Mouse (Mus musculus) CD4-positive, CD25-positive, alpha-beta regulatory T cell, adult 4 months (primary cell): ENCODE measurements around the gene Cdv3. TPM values are rescaled to one million over a fixed set of nuclear protein-coding genes. Genes with fewer than 3 reads are reported as not detected.
A peak's percentile ranks its signal among the peaks of the same experiment; 100 is the strongest.
"Not testable (repeated sequence)": the region's sequence is repeated elsewhere in the genome, so short reads cannot be mapped to it uniquely, and the experiment has no call there.

Experiments
- ATAC-seq: one replicate; pipeline ENCODE4 v1.8.0; 2017
- polyA plus RNA-seq, 2 experiments: library from polyadenylated mRNA; unstranded; fragments of 100-300 nt; shearing (Covaris generic); gene quantifications; one replicate each; pipeline ENCODE4 v1.2.1; 2017

Gene Cdv3
- polyA plus RNA-seq, 2 experiments from 2014 or later: 97.5 to 227 TPM

DNA sequence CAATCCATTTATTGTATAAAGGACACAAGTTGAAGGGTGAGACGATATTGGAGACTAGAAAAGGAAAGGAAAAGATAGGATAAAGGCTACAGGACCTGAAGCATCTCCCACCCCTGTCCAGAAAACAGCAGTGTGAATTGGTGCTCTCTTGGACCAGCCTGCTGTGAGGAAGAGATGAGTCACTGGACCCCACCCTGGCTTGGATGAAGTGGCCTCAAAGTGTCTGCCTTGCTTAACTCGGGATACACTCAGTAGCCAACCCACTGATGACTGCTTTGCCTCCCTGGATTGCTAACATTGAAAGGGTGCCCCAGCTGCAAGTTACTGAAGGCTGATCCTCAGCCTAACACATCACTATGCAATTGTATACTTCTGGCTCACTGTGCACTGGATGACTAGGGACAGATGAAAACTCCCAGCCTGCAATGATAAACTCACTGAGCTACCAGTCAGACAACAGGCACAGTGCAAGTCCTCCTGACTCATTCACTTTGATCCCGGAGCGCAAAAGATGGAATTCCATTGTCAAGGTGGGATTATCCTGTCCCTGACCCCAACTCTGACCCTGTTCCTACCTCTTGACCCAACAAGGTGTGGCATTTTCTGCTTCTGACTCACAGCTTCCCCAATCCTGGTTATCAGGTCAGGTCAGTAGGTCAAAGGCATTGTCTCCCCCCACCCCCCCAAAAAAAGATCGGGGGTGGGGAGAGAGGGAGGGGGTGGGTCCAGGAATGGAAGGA is 6.8 kb upstream of the Cdv3 start:
- no peak for ATAC-seq

DNA sequence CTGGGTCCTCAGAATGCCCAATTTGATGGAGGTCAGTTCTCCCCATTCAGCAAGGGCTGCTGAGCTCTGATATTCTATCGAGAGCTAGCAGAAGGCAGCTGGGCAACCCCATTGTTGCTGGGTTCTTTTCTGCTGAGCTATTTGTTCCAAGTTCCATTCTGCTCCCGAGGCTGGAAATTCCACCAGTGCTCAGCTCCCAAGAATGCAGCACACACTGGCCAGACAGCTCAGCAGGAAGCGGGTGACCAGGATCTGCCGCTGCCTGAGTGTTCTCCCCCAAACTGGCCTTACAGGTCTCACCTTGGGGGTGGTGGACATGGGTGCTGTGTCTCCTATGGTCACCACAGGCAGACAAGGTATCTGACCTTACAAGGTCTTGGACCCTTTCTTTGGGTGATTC is 4.3 kb upstream of the Cdv3 start:
- no peak for ATAC-seq

DNA sequence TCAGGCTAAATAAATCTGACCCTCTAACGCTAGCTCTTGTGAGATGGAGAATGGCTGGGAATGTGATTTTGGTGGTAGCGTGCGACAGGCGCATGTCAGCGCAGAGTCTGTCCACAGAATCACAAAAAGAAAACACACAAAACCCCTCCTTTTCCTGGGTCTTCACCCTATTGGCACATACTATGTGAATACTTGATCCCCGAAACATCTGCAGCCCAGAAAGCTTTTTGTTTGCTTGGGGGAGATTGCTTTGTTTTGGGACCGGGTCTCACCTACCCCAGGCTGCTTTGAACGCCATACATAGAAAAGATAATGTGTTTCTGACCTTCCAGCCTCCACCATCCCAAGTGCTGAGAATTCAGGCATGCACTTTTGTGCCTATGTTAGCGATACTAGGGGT is 716 bp upstream of the Cdv3 start:
- ATAC-seq: no peak

DNA sequence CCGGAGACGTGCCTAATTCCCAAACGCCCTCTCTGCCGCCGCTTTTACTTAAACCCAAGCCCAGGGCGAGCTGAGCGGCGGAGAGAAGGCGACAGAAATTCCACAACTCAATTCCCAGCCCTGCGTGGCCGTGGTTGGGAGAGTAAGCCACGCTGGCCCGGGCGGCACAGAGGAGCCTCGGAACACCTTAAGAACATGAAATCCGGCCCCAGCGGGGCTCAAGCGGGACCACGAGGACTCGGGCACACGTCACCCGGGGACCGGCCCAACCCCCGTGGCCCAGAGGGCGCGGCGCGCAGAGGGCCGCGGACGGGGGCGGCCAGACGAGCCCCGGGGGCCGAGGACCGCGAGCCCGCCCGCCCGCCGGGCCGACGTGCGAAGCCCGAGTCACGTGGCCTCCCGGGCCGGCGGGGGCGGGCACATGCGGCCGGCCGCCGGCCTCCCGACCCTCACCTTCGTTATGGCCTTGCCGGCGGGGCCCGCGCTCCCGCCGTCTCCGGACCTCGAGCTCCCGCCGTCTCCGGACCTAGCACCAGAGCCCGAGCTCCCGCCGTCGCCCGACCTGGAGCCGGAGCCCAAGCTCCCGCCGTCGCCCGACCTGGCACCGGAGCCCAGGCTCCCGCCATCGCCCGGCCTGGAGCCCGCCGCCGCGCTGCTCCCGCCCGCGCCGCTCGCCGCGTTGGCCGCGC is 895 bp downstream of the Cdv3 start:
- ATAC-seq: peak; percentile 1

DNA sequence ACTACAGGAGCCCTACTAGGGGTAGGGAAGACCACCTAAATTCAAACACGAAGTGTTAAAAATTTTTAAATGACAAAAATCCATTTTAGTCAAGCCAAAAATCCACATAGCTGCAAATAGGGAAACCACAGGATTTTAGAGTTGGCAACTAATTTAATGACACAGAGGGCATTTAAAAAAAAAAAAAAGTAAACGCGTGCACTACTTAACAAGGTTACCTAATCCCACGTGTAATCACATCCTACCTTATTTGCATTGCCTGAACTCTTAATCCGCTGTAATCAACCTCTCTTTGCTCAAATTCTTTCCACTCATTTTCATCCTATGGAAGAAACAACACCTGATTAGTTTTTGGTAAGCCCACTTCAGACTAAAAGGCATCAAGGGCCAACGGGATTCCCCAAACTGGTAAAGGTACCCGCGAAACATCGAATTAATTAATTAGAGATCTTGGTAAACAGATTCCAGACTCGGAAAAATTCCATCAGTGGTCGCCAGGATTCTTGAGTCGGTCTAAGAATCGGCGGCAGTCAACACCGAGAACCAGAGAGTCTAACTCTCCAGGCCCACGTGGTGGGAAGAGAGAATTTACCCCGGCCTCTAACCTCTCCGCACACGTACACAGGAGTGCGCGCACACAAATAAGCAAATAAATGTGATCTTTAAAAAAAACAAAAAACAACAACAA is 1.8 kb downstream of the Cdv3 start:
- ATAC-seq: no peak

DNA sequence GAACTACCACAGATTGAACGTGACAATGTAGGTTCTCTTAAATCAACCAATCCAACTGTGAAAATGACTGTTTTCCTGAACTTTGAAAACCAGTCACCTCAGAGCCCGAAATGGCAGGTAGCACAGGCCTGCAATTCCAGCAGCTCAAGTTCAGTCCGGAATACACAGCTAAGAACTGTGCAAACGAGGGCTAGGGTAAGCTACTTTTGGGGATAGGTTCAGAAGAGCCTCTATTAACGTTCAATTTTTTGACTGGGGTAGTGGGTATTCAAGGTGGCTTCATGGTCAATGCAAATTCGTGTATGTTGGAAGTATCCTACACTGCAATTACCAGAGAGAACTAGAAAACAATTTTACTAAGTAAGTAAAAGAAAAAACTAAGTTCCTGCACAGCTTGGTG is 2.6 kb downstream of the Cdv3 start:
- no peak for ATAC-seq

DNA sequence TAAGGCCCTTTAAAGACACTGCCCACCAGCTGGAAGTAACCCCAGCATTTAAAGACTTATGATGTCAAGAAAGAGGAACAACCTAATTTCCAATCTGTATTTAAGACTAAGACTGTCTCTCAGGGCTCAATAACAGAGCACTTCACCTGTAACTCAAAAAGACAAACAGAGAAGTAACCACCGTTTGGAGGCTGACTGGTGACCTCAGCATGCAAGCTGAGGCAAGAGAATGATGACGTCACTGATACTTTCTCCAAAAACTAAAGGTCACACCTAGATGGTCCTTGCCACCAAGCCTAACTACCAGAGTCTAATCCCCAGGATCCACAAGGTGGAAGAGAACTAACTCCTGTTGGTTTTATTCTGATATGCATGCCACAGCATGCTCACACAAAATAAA is 5.0 kb downstream of the Cdv3 start:
- ATAC-seq: no peak

DNA sequence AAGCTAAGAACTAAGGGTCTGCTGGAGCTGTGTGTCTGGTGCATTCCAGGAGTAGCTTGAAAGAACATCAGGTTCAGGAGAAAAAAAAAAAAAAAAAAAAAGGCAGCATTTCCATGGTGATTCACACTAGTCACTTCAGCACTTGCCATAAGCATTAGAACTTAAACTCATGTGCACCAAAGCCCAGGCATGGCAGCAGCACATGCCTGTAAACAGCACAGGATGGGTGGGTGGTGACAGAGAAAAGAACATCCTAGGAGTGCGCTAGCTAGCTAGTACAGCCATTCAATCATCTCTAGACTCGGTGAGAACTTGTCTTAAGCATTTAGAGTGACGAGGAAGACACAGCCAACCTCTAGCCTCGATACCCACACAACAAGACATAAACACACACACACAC is 7.1 kb downstream of the Cdv3 start:
- no peak for ATAC-seq

DNA sequence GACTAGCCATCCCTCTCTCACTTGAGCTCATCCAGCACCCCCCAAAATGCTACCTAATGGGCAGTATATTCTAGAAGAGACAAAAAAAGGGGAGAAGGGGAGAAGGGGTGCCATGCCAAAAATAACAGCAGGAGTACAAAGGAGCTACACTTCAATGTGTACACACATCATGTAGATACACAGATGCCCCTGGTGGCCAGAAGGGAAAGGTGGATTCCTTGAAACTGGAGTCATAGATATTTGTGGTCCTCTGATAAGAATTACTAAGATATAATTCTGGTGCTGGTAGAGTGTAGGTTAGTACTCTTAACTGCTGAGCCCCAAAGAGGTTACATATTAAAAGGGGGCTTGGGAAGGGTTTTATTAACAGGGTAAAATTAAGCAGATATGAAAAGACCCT is 7.7 kb downstream of the Cdv3 start:
- no peak for ATAC-seq

DNA sequence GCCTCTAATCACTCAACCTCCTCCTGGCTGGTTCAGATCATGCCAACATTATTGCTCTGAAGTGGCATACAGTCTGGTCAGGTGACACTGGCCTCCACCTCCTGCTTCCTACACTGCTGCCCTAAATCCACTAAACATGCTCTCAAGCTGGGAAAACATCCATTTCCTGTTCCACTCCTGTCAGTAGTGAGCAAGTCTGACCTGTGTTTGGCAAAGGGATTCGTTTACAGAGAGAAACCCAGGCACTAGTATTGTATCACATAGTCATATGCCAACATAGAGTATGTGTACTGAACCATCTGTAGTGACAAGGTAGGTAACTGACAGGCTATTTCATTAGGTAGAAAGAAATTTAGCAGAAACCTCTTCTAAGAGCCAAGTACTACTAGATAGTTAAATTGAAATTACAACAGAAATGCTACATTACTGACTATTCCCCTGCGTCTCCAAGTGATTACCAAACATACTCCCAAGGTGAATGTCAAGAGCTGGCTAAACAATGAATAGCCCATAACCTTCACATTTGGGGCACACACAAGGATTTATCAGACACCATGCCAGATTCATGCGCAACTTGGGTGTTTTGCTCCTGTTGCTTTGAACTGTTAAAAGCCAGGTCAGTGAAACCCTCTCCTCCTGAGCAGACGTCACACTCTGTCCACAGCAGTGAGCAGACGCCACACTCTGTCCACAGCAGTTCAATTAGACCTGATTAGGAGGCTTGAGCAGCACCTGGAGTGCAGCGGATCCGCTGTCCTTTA is 12.0 kb downstream of the Cdv3 start:
- ATAC-seq: not testable (repeated sequence)

DNA sequence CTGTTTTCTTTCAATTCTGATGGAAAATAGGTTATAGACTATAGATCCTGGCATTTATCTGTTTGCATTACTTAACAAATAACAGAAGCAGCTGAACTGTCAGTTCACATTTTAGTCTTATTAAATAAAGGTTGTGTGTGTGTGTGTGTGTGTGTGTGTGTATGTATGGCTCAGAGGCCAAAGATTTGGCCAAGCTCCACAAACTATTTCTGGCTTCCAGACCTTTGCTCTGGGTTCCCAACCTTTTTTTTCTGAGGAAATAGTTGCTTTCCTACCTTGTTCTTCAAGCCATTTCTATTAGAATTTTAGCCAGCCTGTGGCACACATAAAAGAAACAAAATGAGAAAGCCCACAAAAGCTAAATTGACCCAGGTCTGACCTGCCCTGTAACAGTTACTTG is 16.8 kb downstream of the Cdv3 start:
- ATAC-seq: no peak

DNA sequence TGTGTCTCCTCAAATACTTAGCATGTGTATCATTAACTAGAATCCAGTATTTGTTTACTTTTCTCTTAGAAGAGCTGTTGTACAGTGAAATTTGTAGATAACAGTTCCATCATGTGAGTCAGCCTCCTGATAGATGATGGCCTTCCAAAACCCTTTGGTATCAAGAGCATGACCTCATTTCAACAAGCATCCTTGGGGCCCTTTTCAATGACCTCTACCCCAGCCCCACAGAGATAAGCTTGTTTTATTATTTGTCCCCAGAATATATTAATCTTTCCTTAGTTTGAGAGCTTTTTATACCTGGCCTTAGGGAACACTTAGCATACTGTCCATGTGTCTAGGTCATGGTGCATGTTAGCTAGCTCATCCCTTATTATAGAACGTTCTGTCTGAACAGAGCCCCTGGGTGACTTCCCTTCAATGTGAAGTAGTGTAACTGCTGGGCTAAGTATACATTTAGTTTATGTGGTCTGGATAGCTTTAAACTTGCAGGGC is 17.6 kb downstream of the Cdv3 start:
- no peak for ATAC-seq

DNA sequence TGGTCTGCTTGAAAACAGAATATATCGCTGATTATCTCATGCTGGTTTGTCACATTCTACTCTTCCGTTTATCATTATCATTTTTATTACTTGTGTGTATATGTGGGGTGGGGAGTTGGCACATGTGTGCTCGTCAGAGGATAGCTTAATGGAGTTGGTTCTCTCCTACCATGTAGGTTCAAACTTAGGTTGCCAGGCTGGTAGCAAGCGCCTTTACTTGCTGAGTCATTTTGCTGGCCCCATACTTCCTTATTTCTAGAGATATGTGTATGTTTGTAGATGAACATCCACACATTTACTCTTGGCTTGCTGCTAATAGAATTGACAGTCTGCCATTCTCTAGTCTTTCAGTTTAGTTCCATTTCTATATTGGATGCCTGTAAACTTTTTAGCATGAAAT is 18.6 kb downstream of the Cdv3 start:
- no peak for ATAC-seq

DNA sequence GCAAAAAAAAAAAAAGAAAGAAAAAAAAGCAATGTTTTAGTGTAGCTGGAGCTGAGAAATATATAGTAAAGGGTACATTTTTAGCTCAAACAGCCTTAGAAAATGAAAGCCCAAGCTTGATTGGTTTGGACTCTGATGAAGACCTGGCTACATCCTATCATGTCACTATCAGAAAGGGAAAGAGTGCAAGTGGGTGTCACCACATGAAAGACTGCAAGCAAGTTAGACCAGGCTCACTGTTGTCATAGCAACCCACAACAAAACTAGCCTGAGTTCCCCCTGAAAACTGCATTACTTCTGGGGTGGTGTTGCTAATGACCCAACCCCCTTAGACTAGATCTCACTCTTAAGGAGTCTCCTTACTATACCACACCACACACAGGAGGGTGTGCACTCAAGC is 28.7 kb downstream of the Cdv3 start:
- ATAC-seq: peak; percentile 39

DNA sequence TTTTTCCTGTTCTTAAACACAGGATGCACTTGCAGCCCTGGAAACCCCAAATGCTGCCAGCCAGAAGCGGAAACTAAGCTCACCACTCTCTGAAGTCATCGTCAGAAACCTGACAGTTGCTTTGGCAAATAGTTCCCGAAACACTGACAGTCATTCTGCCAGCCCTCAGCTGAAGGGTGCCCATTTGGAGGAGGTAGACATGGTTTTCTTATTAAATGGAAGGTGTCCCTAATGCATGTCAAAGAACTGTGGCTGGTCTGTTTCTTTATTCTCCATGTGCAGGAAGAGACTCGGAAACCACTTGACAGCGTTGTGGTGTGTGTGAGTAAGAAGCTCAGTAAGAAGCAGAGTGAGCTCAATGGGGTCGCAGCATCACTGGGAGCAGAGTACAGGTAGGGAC is 33.0 kb downstream of the Cdv3 start:
- no peak for ATAC-seq

DNA sequence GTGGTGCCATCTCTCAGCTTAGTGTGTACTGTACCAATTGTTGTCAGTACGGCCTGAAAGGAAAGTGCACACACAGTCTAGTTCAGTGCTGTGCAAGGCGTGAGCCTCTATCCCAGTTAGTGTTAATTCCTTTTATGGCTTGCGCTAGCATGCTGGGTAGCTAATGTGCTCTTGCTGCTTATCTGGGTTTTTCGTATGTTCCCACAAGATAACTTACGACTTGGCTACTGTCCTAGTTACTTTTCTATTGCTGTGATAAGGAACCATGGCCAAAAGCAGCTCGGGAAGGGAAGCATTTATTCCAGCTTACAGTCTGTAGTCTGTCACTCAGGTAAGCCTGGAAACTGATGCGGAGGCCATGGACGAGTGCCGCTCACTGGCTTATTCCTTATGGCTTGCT is 39.2 kb downstream of the Cdv3 start:
- ATAC-seq: no peak

DNA sequence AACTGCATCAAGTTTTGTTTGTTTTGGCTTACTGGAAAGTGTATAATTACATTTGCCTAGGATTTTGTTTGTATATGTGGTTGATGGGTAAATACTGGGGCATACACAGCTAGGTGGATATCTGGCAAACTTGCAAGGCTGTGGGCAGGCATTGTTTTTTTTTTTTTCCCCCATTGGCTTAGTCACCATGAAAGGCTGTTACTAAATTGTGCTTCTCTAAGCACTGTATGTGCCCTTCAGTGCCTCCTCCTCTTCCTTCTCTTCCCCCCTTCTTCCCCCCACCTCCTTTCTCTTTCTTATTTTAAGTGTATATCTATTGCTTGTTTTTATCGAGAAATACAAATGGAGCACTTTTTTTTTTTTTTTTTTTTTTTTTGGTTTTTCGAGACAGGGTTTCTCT is 41.0 kb downstream of the Cdv3 start:
- no peak for ATAC-seq

DNA sequence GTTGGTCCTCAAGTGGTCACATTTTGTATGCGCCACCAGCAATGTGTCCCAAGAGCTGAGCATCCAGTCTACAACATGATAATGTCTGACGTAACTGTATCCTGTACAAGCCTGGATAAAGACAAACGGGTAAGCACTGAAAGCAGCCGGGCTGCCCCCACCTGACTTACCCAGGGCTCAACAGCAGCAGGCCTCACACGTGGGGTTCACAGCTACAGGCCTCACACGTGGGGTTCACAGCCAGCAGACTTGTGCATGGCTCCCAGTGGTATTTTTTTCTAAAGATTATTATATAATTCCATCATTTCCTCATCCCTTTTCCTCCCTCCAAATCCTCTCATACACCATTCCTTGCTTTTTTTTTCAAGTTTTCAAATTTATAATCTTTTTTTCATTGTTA is 55.8 kb downstream of the Cdv3 start:
- ATAC-seq: no peak

DNA sequence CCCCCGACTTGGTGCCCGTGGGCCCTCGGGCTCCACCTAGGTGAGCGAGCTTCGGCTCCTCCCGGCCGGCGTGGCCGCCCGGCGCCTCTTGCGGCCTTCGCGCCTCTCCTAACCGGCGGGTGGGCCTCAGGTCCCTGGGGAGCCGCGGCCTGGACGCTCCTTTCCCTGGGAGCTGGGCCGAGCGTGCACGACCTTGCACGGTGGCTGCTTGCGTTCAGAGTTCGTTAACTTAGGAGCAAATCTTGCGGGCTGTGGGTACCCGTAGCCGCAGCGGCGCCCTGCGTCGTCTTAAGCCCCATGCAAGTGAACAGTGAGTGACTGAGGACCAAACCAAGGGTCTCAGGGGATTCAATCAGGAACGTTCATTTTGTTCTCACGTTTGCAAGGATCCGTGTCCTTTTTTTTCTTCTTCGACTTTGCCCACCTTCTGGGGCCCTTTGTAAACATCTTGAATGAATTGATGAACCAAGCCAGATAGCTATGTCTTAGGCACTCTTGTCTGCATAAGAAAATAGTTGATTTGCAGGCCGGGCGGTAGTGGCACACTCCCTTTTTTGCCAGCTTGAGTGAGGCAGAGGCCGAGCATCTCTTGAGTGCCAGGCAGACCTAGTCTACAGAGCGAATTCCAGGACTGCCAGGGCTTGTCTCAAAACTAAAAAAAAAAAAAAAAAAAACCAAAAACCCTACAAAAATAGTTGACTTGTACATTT is 60.2 kb downstream of the Cdv3 start:
- peak; percentile 47 for ATAC-seq

DNA sequence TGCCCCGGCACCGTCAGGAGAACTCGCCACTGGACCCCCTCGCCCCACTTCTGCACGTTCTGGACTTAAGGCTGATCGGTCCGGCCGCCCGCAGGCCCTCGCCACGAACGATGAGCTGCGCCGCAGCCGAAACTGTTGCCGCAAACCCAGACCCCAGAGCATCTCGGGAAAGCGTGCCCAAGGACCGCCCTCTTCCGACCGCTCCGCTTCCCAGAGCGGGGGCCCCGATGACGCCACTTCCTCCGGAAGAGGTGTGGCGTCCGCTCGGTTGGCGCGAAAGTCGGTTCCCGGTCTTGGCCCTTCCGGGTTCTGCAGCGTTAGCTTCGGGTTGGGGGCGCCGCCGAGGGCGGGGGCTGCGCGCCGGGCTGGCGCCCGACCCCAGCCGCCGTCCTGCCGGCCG is 60.7 kb downstream of the Cdv3 start, which contains the start of the genes 1300017J02Rik and Topbp1:
Gene 1300017J02Rik, minus strand, starts transcription at position 156 of the 400 bp plus-strand sequence.
Gene Topbp1, plus strand, starts transcription at position 289 of the 400 bp plus-strand sequence.
- peak; percentile 97 for ATAC-seq
